Mouse (Mus musculus) limb, embryonic 14.5 days (tissue): ENCODE results near the gene Syvn1. TPM values are rescaled to one million over a fixed set of nuclear protein-coding genes. Genes with fewer than 3 reads are reported as not detected.

ENCODE experiments used
- ATAC-seq: fragments of 200-750 bp; cut with Nextera tagmentation; 2 replicates; pipeline ENCODE4 v1.8.0; 2017; ENCODE audit warnings: low read depth, moderate number of reproducible peaks, moderate TSS enrichment; ENCODE audit not compliant: low FRiP score
- DNase-seq: peaks from one replicate; pipeline ENCODE4 v3.0.0-alpha.2; 2015; ENCODE audit warnings: low spot score
- H3K27ac ChIP-seq: fragments of 300-500 bp; sonication (generic); replicated peaks from 2 replicates; pipeline ENCODE4 v1.5.1; 2014; ENCODE audit warnings: low read depth, mild to moderate bottlenecking, low read length, moderate library complexity, mixed read lengths
- H3K27me3 ChIP-seq: fragments of 300-500 bp; sonication (generic); 2 replicates; pipeline ENCODE4 v1.6.1; 2014; ENCODE audit warnings: low read length, mixed read lengths; ENCODE audit not compliant: control insufficient read depth, insufficient read depth
- H3K36me3 ChIP-seq: fragments of 300-500 bp; sonication (generic); 2 replicates; pipeline ENCODE4 v1.6.1; 2014; ENCODE audit warnings: mild to moderate bottlenecking, low read length, moderate library complexity, mixed read lengths; ENCODE audit not compliant: control insufficient read depth, insufficient read depth
- H3K4me1 ChIP-seq: fragments of 300-500 bp; sonication (generic); 2 replicates; pipeline ENCODE4 v1.6.1; 2014; ENCODE audit warnings: antibody characterized with exemption, low read length, mixed read lengths; ENCODE audit not compliant: control insufficient read depth, insufficient read depth
- H3K4me2 ChIP-seq: fragments of 300-500 bp; sonication (generic); replicated peaks from 2 replicates; pipeline ENCODE4 v1.6.1; 2014; ENCODE audit warnings: low read depth, mild to moderate bottlenecking, low read length, moderate library complexity; ENCODE audit not compliant: severe bottlenecking
- H3K4me3 ChIP-seq: fragments of 300-500 bp; sonication (generic); replicated peaks from 2 replicates; pipeline ENCODE4 v1.5.1; 2014; ENCODE audit warnings: low read length
- H3K9ac ChIP-seq: fragments of 300-500 bp; sonication (generic); 2 replicates; pipeline ENCODE4 v1.6.1; 2014; ENCODE audit warnings: mild to moderate bottlenecking, low read depth, low read length, moderate library complexity; ENCODE audit not compliant: severe bottlenecking
- H3K9me3 ChIP-seq: fragments of 300-500 bp; sonication (generic); 2 replicates; pipeline ENCODE4 v1.6.1; 2016; ENCODE audit warnings: low read length; ENCODE audit not compliant: control insufficient read depth
- POLR2A ChIP-seq: fragments of 200-500 bp; IDR thresholded peaks from 2 replicates; pipeline ENCODE4 v1.8.0; 2012; ENCODE audit warnings: inconsistent platforms, mild to moderate bottlenecking, moderate library complexity, borderline replicate concordance; ENCODE audit not compliant: insufficient read depth, insufficient read length; ENCODE audit errors: extremely low read depth
- WGBS: fragments of 180-500 bp; shearing (Covaris S2); extraction: QIAGEN DNeasy Blood & Tissue Kit; methylation state at CpG from one replicate; pipeline ENCODE4 v1.1.7; 2014; 5-methylcytosine and 5-hydroxymethylcytosine counted together
- polyA plus RNA-seq, 2 experiments: library from polyadenylated mRNA; depleted of rRNA in 1 of 2; stranded (reverse) in 1 of 2; unstranded in 1 of 2; fragments of >200 nt; fragmentation: Nextera tagmentation in 1 of 2; extraction: Ambion mirVana in 1 of 2; gene quantifications; 2 replicates each; pipeline versions ENCODE4 v1.2.1 to v1.2.3; 2012 to 2014

The Syvn1 gene
- polyA plus RNA-seq, 2 experiments: 31.5 to 49.2 TPM

DNA sequence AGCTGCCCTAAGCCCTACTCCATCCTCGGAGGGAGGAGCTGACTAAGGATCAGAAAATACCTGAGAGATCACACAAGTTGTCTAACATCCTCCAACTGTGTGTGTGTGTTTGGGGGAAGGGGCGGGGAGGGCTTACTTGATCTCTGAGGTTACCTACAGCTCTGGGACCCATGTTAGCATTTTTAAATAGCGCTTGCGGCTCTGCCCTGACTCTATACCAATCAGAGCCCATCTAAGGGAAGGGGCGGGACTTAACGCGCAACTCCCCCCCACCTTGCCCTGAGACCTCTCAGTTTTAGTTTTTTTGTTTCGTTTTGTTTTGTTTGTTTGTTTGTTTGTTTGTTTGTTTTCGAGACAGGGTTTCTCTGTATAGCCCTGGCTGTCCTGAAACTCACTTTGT lies 16.9 kb upstream of the Syvn1 start:
- no peaks in the 10 kb centered on the region for H3K9me3 ChIP-seq
- H3K4me1 ChIP-seq: no peaks in the 10 kb centered on the region
- H3K4me2 ChIP-seq: no peak overlapping the region
- no peak for DNase-seq
- H3K27ac ChIP-seq: no peak overlapping the region
- ATAC-seq: no peak
- TF ChIP-seq POLR2A: no peak
- H3K27me3 ChIP-seq: no peaks in the 10 kb centered on the region
- no peak overlapping the region for H3K4me3 ChIP-seq
- H3K36me3 ChIP-seq: no peaks in the 10 kb centered on the region
- 79% methylated on average over 9 of the region's 9 CpGs for WGBS
- H3K9ac ChIP-seq: no peak overlapping the region

DNA sequence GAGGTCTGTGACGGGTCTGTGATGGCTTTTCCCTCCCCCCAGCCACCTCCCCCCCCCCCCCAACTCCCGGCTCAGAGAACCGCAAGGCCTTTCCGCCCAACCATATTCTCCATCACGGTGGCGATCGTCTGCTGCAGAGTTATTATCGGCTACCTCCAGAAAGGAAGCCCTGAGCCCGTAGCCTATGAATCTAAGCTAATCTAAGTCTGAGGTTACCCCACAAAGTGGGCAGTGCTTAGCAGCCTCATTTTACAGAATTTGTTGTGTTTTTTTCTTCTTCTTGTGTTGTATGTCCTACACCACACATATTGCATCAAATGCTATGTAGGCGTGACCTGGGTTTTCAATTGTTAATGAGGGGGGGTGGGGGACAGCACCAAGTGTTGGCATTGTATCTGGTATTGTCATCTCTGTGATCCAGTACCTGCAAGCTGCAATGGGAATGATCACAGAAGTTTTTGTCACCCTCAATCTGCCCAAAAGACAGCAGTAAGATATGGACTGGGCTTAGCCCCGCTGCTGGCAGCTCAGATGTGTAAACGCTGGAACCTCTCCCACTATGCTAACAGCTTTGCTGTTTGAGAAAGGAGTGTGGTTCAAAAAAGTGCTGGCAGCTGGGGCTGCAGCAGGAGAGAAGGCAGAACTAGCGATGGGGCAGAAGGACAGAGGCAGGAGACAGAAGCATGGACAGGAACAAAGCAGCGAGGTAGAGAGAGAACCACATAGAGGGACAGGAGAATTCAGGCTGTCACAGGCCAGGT lies 15.7 kb upstream of the Syvn1 start:
- no peak for TF ChIP-seq POLR2A
- H3K4me1 ChIP-seq: no peaks in the 10 kb centered on the region
- DNase-seq (no peak), ATAC-seq (no peak)
- no peaks in the 10 kb centered on the region for H3K27me3 ChIP-seq
- H3K9ac ChIP-seq: no peak overlapping the region
- WGBS: 68% methylated on average over 14 of the region's 14 CpGs
- no peak overlapping the region for H3K4me3 ChIP-seq
- no peaks in the 10 kb centered on the region for H3K9me3 ChIP-seq
- no peak overlapping the region for H3K4me2 ChIP-seq
- no peaks in the 10 kb centered on the region for H3K36me3 ChIP-seq
- H3K27ac ChIP-seq: no peak overlapping the region

GRCm38 (mm10) chr19:6035966-6036585 lies 10.3 kb upstream of the Syvn1 start:
- Histone ChIP-seq H3K36me3 (no peaks in the 10 kb centered on the region), H3K4me3 (no peak overlapping the region), H3K4me1 (no peaks in the 10 kb centered on the region), H3K27ac (no peak overlapping the region), H3K27me3 (no peaks in the 10 kb centered on the region), H3K4me2 (no peak overlapping the region), H3K9ac (no peak overlapping the region), H3K9me3 (no peaks in the 10 kb centered on the region)
- WGBS: 71% methylated on average over 9 of the region's 9 CpGs
- DNase-seq (no peak), ATAC-seq (no peak)
- no peak for TF ChIP-seq POLR2A

DNA sequence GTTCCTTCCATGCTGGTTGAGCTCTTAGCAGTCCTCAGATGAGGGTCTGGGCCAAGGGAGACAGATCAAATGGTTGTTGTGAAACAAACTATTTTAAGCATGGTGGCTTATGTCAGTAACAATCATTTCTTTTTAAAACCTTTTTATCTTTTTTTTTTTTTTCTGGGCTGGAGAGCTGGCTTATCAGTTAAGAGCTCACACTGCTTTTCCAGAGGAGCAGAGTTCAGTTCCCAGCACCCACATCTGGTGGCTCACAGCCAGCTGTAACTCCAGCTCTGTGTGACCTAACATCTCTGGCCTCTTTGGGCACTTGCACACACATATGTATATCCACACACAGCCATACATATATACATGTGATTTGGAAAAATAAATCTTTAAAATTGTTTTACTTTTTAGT lies 8.7 kb upstream of the Syvn1 start:
- DNase-seq (no peak), ATAC-seq (no peak)
- Histone ChIP-seq H3K9me3 (no peaks in the 10 kb centered on the region), H3K9ac (no peak overlapping the region), H3K4me1 (no peaks in the 10 kb centered on the region), H3K4me2 (no peak overlapping the region), H3K36me3 (no peaks in the 10 kb centered on the region), H3K27me3 (no peaks in the 10 kb centered on the region), H3K4me3 (no peak overlapping the region), H3K27ac (no peak overlapping the region)
- TF ChIP-seq POLR2A: no peak

GRCm38 (mm10) chr19:6038326-6038725 lies 8.1 kb upstream of the Syvn1 start:
- Histone ChIP-seq H3K27ac (no peak overlapping the region), H3K36me3 (no peaks in the 10 kb centered on the region), H3K4me1 (no peaks in the 10 kb centered on the region), H3K4me2 (no peak overlapping the region), H3K9me3 (no peaks in the 10 kb centered on the region), H3K27me3 (no peaks in the 10 kb centered on the region), H3K9ac (no peak overlapping the region), H3K4me3 (no peak overlapping the region)
- no peak for TF ChIP-seq POLR2A
- ATAC-seq (no peak), DNase-seq (no peak)
- 81% methylated on average over 7 of the region's 7 CpGs for WGBS
